Mouse (Mus musculus) hematopoietic multipotent progenitor cell, adult 10-12 weeks (in vitro differentiated cells): ENCODE results near the gene Bptf. TPM values are rescaled to one million over a fixed set of nuclear protein-coding genes. Genes with fewer than 3 reads are reported as not detected.

ENCODE experiments used
- polyA plus RNA-seq: library from polyadenylated mRNA; stranded (reverse); fragments of >175 nt; gene quantifications from 2 replicates; pipeline ENCODE4 v1.2.3, GENCODE M21; 2012; ENCODE audit warnings: low replicate concordance

Gene Bptf
- 177 and 339 TPM in 2 replicates for polyA plus RNA-seq

DNA sequence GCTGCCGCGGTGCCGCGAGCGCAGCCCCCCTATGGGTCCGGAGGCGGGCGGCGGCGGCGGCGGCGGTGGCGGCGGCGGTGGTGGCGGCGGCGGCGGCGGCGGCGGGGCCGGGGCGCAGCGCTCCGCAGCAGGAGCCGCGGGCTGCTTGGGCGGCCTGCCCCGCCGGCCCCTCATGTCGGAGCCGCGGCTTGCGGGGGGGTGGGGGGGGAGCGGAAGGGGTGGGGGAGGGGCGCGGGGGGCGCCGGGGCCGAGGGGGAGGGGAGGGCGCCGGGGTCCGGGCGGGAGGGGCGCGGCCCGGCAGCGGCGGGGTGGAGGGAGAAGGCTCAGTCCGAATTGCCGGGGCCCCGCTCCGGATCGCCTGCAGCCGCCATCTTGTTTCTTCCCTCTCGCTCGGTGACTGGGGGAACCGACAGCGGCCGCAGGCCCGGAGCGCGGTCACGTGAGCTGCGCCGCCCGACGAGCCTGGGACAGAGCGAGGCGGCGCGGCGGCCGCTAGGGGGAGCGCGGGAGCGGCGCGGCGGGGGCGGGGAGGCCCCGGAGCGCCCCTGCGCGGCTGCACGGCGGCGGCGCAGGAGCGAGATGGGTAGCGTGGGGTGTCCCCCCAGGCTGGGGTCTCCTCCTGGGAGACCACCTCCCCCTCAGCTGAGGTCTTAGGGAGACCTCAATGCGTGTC lies at the start of gene Bptf:
TSS of gene Bptf (minus strand) at position 379 of the 673 bp plus-strand sequence.

DNA sequence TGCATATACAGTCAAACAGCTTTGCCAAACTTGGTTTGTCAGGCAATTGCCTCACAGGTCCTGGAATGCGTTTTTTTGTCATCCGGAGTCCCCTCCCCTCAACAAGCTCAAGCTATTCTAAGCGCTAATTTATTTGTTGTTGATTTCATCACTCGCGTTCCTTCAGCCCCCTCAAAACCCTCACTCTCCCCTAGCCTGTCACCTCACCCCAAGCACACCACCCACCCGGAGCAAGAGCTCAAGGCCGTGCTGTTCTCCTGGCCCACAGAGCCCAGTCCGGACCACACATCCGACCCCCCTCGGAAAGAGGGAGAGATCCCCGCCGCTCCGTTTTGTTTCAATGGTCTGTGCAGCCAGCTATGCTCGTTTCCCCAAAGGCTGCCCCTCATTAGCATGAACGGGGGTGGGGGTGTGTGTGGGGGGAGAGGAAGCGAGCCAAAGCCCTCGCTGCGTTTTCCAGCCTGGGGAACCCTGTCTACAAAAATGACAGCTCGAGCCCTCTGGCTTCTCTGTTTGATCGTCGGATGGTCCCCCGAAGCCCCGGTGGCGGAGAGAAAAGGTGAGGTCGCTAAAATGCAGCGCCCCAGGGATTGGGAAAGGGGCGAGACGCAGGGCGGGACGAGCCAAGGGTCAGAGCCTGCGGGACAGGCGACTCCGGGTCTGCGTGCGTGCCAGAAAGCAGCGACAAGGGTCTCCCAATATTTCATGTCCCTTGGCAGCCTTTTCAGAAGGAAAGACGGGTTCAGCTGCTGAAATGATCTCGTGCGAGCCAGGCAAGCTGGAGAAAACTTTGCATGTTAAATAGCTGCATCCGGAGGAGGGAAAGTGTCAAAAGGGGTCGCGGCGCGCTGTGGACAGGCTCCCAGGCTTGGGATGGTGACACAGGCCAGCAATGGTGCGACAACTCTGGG lies 106.3 kb downstream of the Bptf start, which contains the start of gene 1810010H24Rik:
TSS of gene 1810010H24Rik (plus strand) at position 271 of the 911 bp plus-strand sequence.

DNA sequence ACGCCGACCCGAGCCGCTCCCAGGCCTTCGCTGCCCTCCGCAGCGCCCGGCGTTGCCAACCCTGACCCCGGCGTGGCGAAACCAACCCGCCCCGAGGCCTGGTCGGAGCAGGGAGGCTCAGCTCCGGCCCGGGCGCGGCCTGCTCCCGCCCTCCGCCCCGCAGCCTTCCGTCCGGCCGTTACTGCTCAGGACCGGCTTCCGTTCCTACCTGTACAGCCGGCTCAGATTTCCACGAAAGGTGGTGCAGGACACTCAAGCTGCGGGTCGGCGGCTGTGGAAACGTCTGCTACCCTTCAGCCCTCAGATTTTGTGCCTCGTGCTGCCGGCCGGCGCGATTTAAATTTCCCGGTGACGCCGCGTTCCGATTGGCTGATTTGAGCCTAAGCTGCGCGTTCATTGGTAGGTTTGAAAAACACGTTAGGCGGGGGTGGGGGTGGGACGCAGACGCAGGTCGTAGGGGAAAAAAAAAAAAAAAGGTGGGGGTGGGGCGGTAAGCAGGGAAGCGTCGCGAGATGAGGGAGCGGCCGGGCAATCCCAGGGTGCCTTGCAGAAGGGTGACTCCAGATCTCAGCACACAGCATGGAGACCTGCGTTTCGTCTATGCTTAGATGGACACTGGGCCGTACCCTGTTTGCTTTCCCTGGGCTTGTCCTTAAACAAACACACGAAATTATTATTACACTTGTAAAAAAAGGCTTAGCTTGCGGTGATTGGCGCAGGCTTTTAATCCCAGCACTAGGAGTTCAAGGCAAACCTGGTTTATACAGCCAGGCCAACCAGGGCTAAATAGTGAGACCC lies 132.6 kb downstream of the Bptf start, which contains the start of gene Kpna2:
TSS of gene Kpna2 (minus strand) at position 391 of the 798 bp plus-strand sequence.

Other genes starting within 250 kb of the Bptf start
- 6.0 and 7.6 TPM in 2 replicates for gene Smurf2, start 211.4 kb downstream of the Bptf start, polyA plus RNA-seq
- gene Kpna2, start 132.6 kb downstream of the Bptf start, polyA plus RNA-seq = 1.7 and 4.2 TPM in 2 replicates
- 0.73 and 0.99 TPM in 2 replicates for gene 1810010H24Rik, start 106.4 kb downstream of the Bptf start, polyA plus RNA-seq
- 0.52 and 1.6 TPM in 2 replicates for gene Nol11, start 57.3 kb upstream of the Bptf start, polyA plus RNA-seq